10 mouse cellular contexts compared by ENCODE assay signal in the genomic region with DNA sequence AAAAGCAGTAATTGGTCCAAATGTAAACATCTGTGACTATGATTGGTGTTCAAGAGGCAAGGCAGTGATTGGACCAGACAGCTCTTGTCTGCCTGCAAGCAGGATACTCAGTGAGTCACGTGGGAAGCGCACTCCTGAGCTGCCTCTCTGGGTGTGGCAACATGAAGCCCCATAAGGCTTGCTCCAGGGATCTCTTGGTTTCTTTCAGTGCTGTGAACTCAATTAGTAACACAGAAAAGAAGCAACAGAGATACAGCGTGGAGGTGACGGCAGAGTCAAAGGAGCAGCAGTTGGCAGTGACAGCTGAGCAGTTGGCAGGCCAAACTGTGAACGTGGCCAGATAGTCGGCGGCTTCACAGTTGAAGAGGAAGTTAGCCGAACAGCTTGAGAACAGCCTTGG.
DNase-seq lines count a peak whose midpoint lies in the region; ATAC-seq and TF ChIP-seq lines count a peak whose summit lies in the region.
"Had no signal": no experiment of that assay in that cellular context is flagged by ENCODE, and none has a peak within 500 bp of the region (broad histone marks: within the 10 kb centered on the region; RNA-seq: fewer than 3 reads in every experiment).

No protein-coding gene starts in this region.

- no peak for TF ChIP-seq RAD21 in MEL (IDR thresholded peaks at IDR 0.05; ENCODE audit: low read depth, low read length)

- H3K9me3 ChIP-seq in MEL (replicated peaks; ENCODE audit: insufficient read depth, low read length), result no peaks in the 10 kb centered on the region
- H3K9me3 ChIP-seq in midbrain, embryonic 14.5 days (ENCODE audit: control insufficient read depth, low read length), result no peaks in the 10 kb centered on the region
- H3K9me3 ChIP-seq in liver, postnatal 0 days (ENCODE audit: low read length), result peaks cover 2% of the 10 kb centered on the region; the same call in 1 of the 2 replicates

- 0 out of 4 replicates have a peak, but pooled peaks have one; percentile 36 to 45 for TF ChIP-seq EP300 in MEL (IDR thresholded peaks at IDR 0.05; ENCODE audit: low read depth in 1 of 2, low read length in 2 of 2)
- no peak for TF ChIP-seq EP300 in liver, postnatal 0 days (IDR thresholded peaks at IDR 0.05; ENCODE audit: low read depth)

- WGBS in cerebellum, adult 2 months, result 3% methylated on average over 8 of the region's 8 CpGs
- 84% methylated on average over 8 of the region's 8 CpGs for WGBS in midbrain, embryonic 14.5 days
- 48% methylated on average over 8 of the region's 8 CpGs for WGBS in liver, postnatal 0 days (ENCODE audit: insufficient replicate concordance)

- H3K4me2 ChIP-seq in midbrain, embryonic 14.5 days (ENCODE audit: low read length), result no peak overlapping the region
- no peak overlapping the region for H3K4me2 ChIP-seq in liver, postnatal 0 days (ENCODE audit: low read depth, low read length)

- DNase-seq in heart, adult 18-20 months, result peak; percentile 37 to 45
- no peak for DNase-seq in heart, postnatal 25 days (ENCODE audit: low spot score)
- peak; percentile 87 for DNase-seq in MEL (ENCODE audit: low read depth, low spot score)
- DNase-seq in cerebellum, adult 2 months, result peak; percentile 82 to 83
- peak; percentile 15 for DNase-seq in gastrocnemius, postnatal 10 days
- DNase-seq in urinary bladder, postnatal 4 days (ENCODE audit: low spot score in 2 of 2), result no peak
- no peak for DNase-seq in midbrain, embryonic 14.5 days
- DNase-seq in liver, postnatal 0 days, result no peak

- H3K4me3 ChIP-seq in MEL (ENCODE audit: control insufficient read depth in 1 of 2, insufficient read depth in 1 of 2, low read depth in 2 of 2, low read length in 2 of 2), result peak overlapping the region; percentile 55 to 60
- peak overlapping the region; percentile 19 for H3K4me3 ChIP-seq in cerebellum, adult 2 months (replicated peaks; ENCODE audit: insufficient read depth, low read depth, low read length)
- H3K4me3 ChIP-seq in midbrain, embryonic 14.5 days (replicated peaks; ENCODE audit: low read depth, low read length), result no peak overlapping the region
- no peak overlapping the region for H3K4me3 ChIP-seq in liver, postnatal 0 days (ENCODE audit: low read depth, low read length)
- H3K4me3 ChIP-seq: megakaryocyte, embryonic 14.5 days had no signal

- H3K79me2 ChIP-seq in MEL (ENCODE audit: control insufficient read depth, insufficient read depth, low read length, poor library complexity), result no peaks in the 10 kb centered on the region

- TF ChIP-seq POLR2A in MEL (IDR thresholded peaks at IDR 0.05; ENCODE audit: control insufficient read depth in 1 of 2, insufficient read depth in 1 of 2, low read depth in 1 of 2, low read length in 2 of 2, poor library complexity in 1 of 2), result peak; percentile 23 to 53; a peak in 1 of 4 replicates
- no peak for TF ChIP-seq POLR2A in cerebellum, adult 2 months (IDR thresholded peaks at IDR 0.05; ENCODE audit: borderline replicate concordance, insufficient read depth, low read length)

- intact Hi-C loops in heart, postnatal 25 days (cut with DNase I), result loop anchor here (10.0 kb wide), 1 partner anchor 167 kb away; no protein-coding TSS in a partner anchor

- H3K4me1 ChIP-seq in MEL (ENCODE audit: control insufficient read depth in 1 of 2, insufficient read depth in 2 of 2, low read length in 2 of 2), result peaks cover 8 to 17% of the 10 kb centered on the region in 2 experiments; a peak in 3 of 4 replicates
- H3K4me1 ChIP-seq in cerebellum, adult 2 months (ENCODE audit: control insufficient read depth, insufficient read depth, low read length), result peaks cover 9% of the 10 kb centered on the region; the same call in 1 of the 2 replicates
- H3K4me1 ChIP-seq in midbrain, embryonic 14.5 days (ENCODE audit: control insufficient read depth, insufficient read depth, low read length), result no peaks in the 10 kb centered on the region
- no peaks in the 10 kb centered on the region for H3K4me1 ChIP-seq in liver, postnatal 0 days (ENCODE audit: insufficient read depth)
- H3K4me1 ChIP-seq: megakaryocyte, embryonic 14.5 days had no signal

- H3K27me3 ChIP-seq in MEL (ENCODE audit: control insufficient read depth in 1 of 2, insufficient read depth in 2 of 2, low read length in 2 of 2), result no peaks in the 10 kb centered on the region
- H3K27me3 ChIP-seq in cerebellum, adult 2 months (ENCODE audit: control insufficient read depth, insufficient read depth, low read length), result no peaks in the 10 kb centered on the region
- no peaks in the 10 kb centered on the region for H3K27me3 ChIP-seq in midbrain, embryonic 14.5 days (ENCODE audit: control insufficient read depth, insufficient read depth, low read length)
- H3K27me3 ChIP-seq in liver, postnatal 0 days (ENCODE audit: insufficient read depth, low read length), result no peaks in the 10 kb centered on the region
- H3K27me3 ChIP-seq: megakaryocyte, embryonic 14.5 days had no signal

- H3K36me3 ChIP-seq in MEL (ENCODE audit: control insufficient read depth in 1 of 2, insufficient read depth in 2 of 2, low read length in 2 of 2), result peaks cover 0 to 8% of the 10 kb centered on the region in 2 experiments; a peak in 2 of 4 replicates
- no peaks in the 10 kb centered on the region for H3K36me3 ChIP-seq in midbrain, embryonic 14.5 days (ENCODE audit: control insufficient read depth, insufficient read depth, low read length)
- no peaks in the 10 kb centered on the region for H3K36me3 ChIP-seq in liver, postnatal 0 days (replicated peaks; ENCODE audit: insufficient read depth, low read length)

- H3K27ac ChIP-seq in MEL (ENCODE audit: control insufficient read depth, low read depth, low read length), result peak overlapping the region; percentile 80
- H3K27ac ChIP-seq in cerebellum, adult 2 months (ENCODE audit: insufficient read depth, low read length), result no peak overlapping the region
- H3K27ac ChIP-seq in midbrain, embryonic 14.5 days (replicated peaks; ENCODE audit: low read depth, low read length), result no peak overlapping the region
- H3K27ac ChIP-seq in liver, postnatal 0 days (ENCODE audit: low read depth), result no peak overlapping the region
- H3K27ac ChIP-seq: liver, embryonic 14.5 days had no signal

- no peak for ATAC-seq in midbrain, embryonic 14.5 days (ENCODE audit: low FRiP score, low TSS enrichment)
- no peak for ATAC-seq in liver, postnatal 0 days

- peak overlapping the region; percentile 58 for H3K9ac ChIP-seq in MEL (ENCODE audit: control insufficient read depth, low read depth, low read length, poor library complexity, severe bottlenecking)
- no peak overlapping the region for H3K9ac ChIP-seq in midbrain, embryonic 14.5 days (replicated peaks; ENCODE audit: low read length)
- no peak overlapping the region for H3K9ac ChIP-seq in liver, postnatal 0 days (replicated peaks)
- H3K9ac ChIP-seq: liver, embryonic 14.5 days had no signal

- no peak for TF ChIP-seq CTCF in MEL (IDR thresholded peaks at IDR 0.05 in 2 of 3, conservative IDR thresholded peaks at IDR 0.05 in 1 of 3; ENCODE audit: control insufficient read depth in 1 of 3, insufficient read depth in 1 of 3, low read depth in 2 of 3, low read length in 3 of 3, poor library complexity in 1 of 3, severe bottlenecking in 1 of 3)
- TF ChIP-seq CTCF in cerebellum, adult 2 months (IDR thresholded peaks at IDR 0.05; ENCODE audit: borderline replicate concordance, insufficient read depth, low read depth, low read length), result no peak
- TF ChIP-seq CTCF in liver, postnatal 0 days (IDR thresholded peaks at IDR 0.05; ENCODE audit: low read depth), result no peak

TF ChIP-seq in MEL, 35 proteins besides CTCF, POLR2A, EP300 and RAD21:
- no peak for TF ChIP-seq RCOR1 (IDR thresholded peaks at IDR 0.05; ENCODE audit: low read depth, low read length)
- TF ChIP-seq ELF1 (IDR thresholded peaks at IDR 0.05; ENCODE audit: low read depth, low read length), result no peak
- peak; percentile 88 for TF ChIP-seq MAX (IDR thresholded peaks at IDR 0.05; ENCODE audit: low read length)
- no peak for TF ChIP-seq TBP (IDR thresholded peaks at IDR 0.05; ENCODE audit: low read depth, low read length)
- TF ChIP-seq KAT2A (conservative IDR thresholded peaks at IDR 0.05; ENCODE audit: low read depth, low read length), result no peak
- TF ChIP-seq ETS1 (IDR thresholded peaks at IDR 0.05; ENCODE audit: low read depth, low read length), result peak; percentile 85
- peak; percentile 64 for TF ChIP-seq SIN3A (IDR thresholded peaks at IDR 0.05; ENCODE audit: low read length)
- TF ChIP-seq MAZ (IDR thresholded peaks at IDR 0.05; ENCODE audit: low read depth, low read length), result peak; percentile 54; the same call in 1 of the 2 replicates
- no peak for TF ChIP-seq ZMIZ1 (IDR thresholded peaks at IDR 0.05; ENCODE audit: low read depth, low read length)
- peak; percentile 81 for TF ChIP-seq MYC (IDR thresholded peaks at IDR 0.05; ENCODE audit: low read depth, low read length)
- TF ChIP-seq MEF2A (IDR thresholded peaks at IDR 0.05; ENCODE audit: extremely low read depth, insufficient replicate concordance, low read depth, low read length, poor library complexity, severe bottlenecking), result no peak
- TF ChIP-seq HCFC1 (IDR thresholded peaks at IDR 0.05; ENCODE audit: low read depth, low read length), result peak; percentile 23; the same call in 1 of the 2 replicates
- peak; percentile 28; the same call in 1 of the 2 replicates for TF ChIP-seq NELFE (IDR thresholded peaks at IDR 0.05; ENCODE audit: low read depth, low read length)
- TF ChIP-seq USF1 (IDR thresholded peaks at IDR 0.05; ENCODE audit: low read depth, low read length), result peak; percentile 91
- no peak for TF ChIP-seq ZC3H11A (IDR thresholded peaks at IDR 0.05; ENCODE audit: low read depth, low read length)
- no peak for TF ChIP-seq BHLHE40 (IDR thresholded peaks at IDR 0.05; ENCODE audit: borderline replicate concordance, low read depth, low read length)
- peak; percentile 81 for TF ChIP-seq MXI1 (IDR thresholded peaks at IDR 0.05; ENCODE audit: low read depth, low read length)
- peak; percentile 50 to 62; a peak in 3 of 4 replicates for TF ChIP-seq USF2 (IDR thresholded peaks at IDR 0.05; ENCODE audit: borderline replicate concordance in 1 of 2, insufficient read depth in 1 of 2, low read depth in 1 of 2, low read length in 2 of 2)
- TF ChIP-seq TCF12 (IDR thresholded peaks at IDR 0.05; ENCODE audit: low read depth, low read length), result 0 out of 2 replicates have a peak, but pooled peaks have one; percentile 25
- TF ChIP-seq POLR2AphosphoS5 (IDR thresholded peaks at IDR 0.05; ENCODE audit: borderline replicate concordance, low read depth, low read length), result no peak
- no peak for TF ChIP-seq TAL1 (IDR thresholded peaks at IDR 0.05; ENCODE audit: low read length)
- no peak for TF ChIP-seq UBTF (IDR thresholded peaks at IDR 0.05; ENCODE audit: borderline replicate concordance, insufficient read depth, low read depth, low read length)
- peak; percentile 73 for TF ChIP-seq MYB (IDR thresholded peaks at IDR 0.05; ENCODE audit: low read depth, low read length)
- peak; percentile 15; the same call in 1 of the 2 replicates for TF ChIP-seq SMC3 (IDR thresholded peaks at IDR 0.05; ENCODE audit: low read depth, low read length)
- TF ChIP-seq E2F4 (IDR thresholded peaks at IDR 0.05; ENCODE audit: borderline replicate concordance, low read depth, low read length), result no peak

Comparison
In these comparisons a context has a peak if more than half of its experiments do, and no peak if none do; other contexts are left out.
1. DNase-seq: peak in heart, adult 18-20 months (2 of 2), MEL (single experiment), cerebellum, adult 2 months (2 of 2) and gastrocnemius, postnatal 10 days (single experiment); none in heart, postnatal 25 days (single experiment), urinary bladder, postnatal 4 days (0 of 2), midbrain, embryonic 14.5 days (single experiment) and liver, postnatal 0 days (single experiment).
2. H3K4me3 ChIP-seq: peak in MEL (2 of 2) and cerebellum, adult 2 months (single experiment); none in midbrain, embryonic 14.5 days (single experiment) and liver, postnatal 0 days (single experiment).